Mouse (Mus musculus) C2C12 (cell line): ENCODE measurements around the gene Acy3. TPM values are rescaled to one million over a fixed set of nuclear protein-coding genes. Genes with fewer than 3 reads are reported as not detected.

Experiments used
- H3K27me3 ChIP-seq: one replicate; pipeline ENCODE4 v1.6.1; 2011; ENCODE audit not compliant: control insufficient read depth, insufficient read depth, insufficient read length
- H3K36me3 ChIP-seq: one replicate; pipeline ENCODE4 v1.6.1; 2011; ENCODE audit not compliant: control insufficient read depth, insufficient read depth
- H3K4me3 ChIP-seq: one replicate; pipeline ENCODE4 v1.5.1; 2011; ENCODE audit warnings: mild to moderate bottlenecking, control low read depth; ENCODE audit not compliant: poor library complexity, insufficient read depth, severe bottlenecking
- H3K79me2 ChIP-seq: one replicate; pipeline ENCODE4 v1.6.1; 2011; ENCODE audit not compliant: control insufficient read depth, insufficient read depth
- H3K79me3 ChIP-seq: one replicate; pipeline ENCODE4 v1.6.1; 2011; ENCODE audit warnings: low read depth, control low read depth
- H3ac ChIP-seq: one replicate; pipeline ENCODE3; 2011; ENCODE audit warnings: low read depth; ENCODE audit not compliant: control insufficient read depth, insufficient read length
- CEBPB ChIP-seq: IDR thresholded peaks from one replicate; pipeline ENCODE4 v1.6.1; 2011; ENCODE audit warnings: low read depth, mild to moderate bottlenecking, control low read depth, moderate library complexity
- CTCF ChIP-seq: IDR thresholded peaks from one replicate; pipeline ENCODE4 v1.5.1; 2011; ENCODE audit not compliant: control insufficient read depth, insufficient read depth, insufficient read length
- FOSL1 ChIP-seq: IDR thresholded peaks from one replicate; pipeline ENCODE4 v1.8.0; 2011; ENCODE audit warnings: mild to moderate bottlenecking, low read length; ENCODE audit not compliant: poor library complexity, insufficient read depth, severe bottlenecking
- MAX ChIP-seq: IDR thresholded peaks from one replicate; pipeline ENCODE4 v1.6.1; 2011; ENCODE audit warnings: mild to moderate bottlenecking, control low read depth
- MYOD1 ChIP-seq: IDR thresholded peaks from one replicate; pipeline ENCODE4 v1.6.1; 2011; ENCODE audit warnings: low read depth; ENCODE audit not compliant: control insufficient read depth, insufficient read length
- MYOG ChIP-seq: IDR thresholded peaks from one replicate; pipeline ENCODE4 v1.6.1; 2011; ENCODE audit not compliant: control insufficient read depth, insufficient read length; ENCODE audit errors: extremely low read depth
- USF1 ChIP-seq: IDR thresholded peaks from one replicate; pipeline ENCODE4 v1.6.1; 2011; ENCODE audit warnings: low read depth, mild to moderate bottlenecking, control low read depth, moderate library complexity
- polyA plus RNA-seq: library from polyadenylated mRNA; unstranded; fragments of >200 nt; fragmentation: generic; extraction: Trizol; gene quantifications from one replicate; pipeline ENCODE4 v1.2.1, GENCODE M21; 2012; ENCODE audit warnings: missing spikeins

Gene Acy3
- polyA plus RNA-seq, 1 experiment = 3.5 TPM

GRCm38 (mm10) chr19:3996747-3997146 is 10.4 kb downstream of the Acy3 start:
- H3K36me3 ChIP-seq = no peaks in the 10 kb centered on the region
- no peak overlapping the region for H3ac ChIP-seq
- no peaks in the 10 kb centered on the region for H3K79me3 ChIP-seq

GRCm38 (mm10) chr19:3997231-3997630 is 10.9 kb downstream of the Acy3 start:
- TF ChIP-seq MYOD1 = no peak
- no peak for TF ChIP-seq CTCF
- H3K36me3 ChIP-seq = no peaks in the 10 kb centered on the region
- no peaks in the 10 kb centered on the region for H3K79me2 ChIP-seq
- no peak overlapping the region for H3K4me3 ChIP-seq
- no peaks in the 10 kb centered on the region for H3K79me3 ChIP-seq
- H3ac ChIP-seq = no peak overlapping the region
- H3K27me3 ChIP-seq = peaks cover 13% of the 10 kb centered on the region

More at GRCm38 (mm10) chr19:3996747-3997146, 10.4 kb downstream of the Acy3 start:
- no peak overlapping the region for H3K4me3 ChIP-seq
- TF ChIP-seq MYOG = no peak
- no peak for TF ChIP-seq MYOD1
- no peaks in the 10 kb centered on the region for H3K79me2 ChIP-seq
- H3K27me3 ChIP-seq = peaks cover 18% of the 10 kb centered on the region

- Histone ChIP-seq H3ac (no peak overlapping the region), H3K79me2 (no peaks in the 10 kb centered on the region), H3K79me3 (no peaks in the 10 kb centered on the region), H3K36me3 (no peaks in the 10 kb centered on the region), H3K27me3 (peaks cover 2% of the 10 kb centered on the region), H3K4me3 (no peak overlapping the region)
- TF ChIP-seq USF1 = no peak
- no peak for TF ChIP-seq MYOG
- no peak for TF ChIP-seq MAX
- TF ChIP-seq CTCF = no peak
These were observed 12.0 kb downstream of the Acy3 start for GRCm38 (mm10) chr19:3998335-3998734.

- H3K4me3 ChIP-seq = no peak overlapping the region
- no peaks in the 10 kb centered on the region for H3K79me2 ChIP-seq
- no peak overlapping the region for H3ac ChIP-seq
- no peaks in the 10 kb centered on the region for H3K79me3 ChIP-seq
- TF ChIP-seq MAX (no peak), MYOG (no peak), USF1 (no peak), MYOD1 (no peak), CEBPB (no peak), CTCF (no peak), FOSL1 (no peak)
- no peaks in the 10 kb centered on the region for H3K27me3 ChIP-seq
- no peaks in the 10 kb centered on the region for H3K36me3 ChIP-seq
These were observed 12.9 kb downstream of the Acy3 start for GRCm38 (mm10) chr19:3999121-3999730.

- peak within 1 kb of the TSS; percentile 76 for H3ac ChIP-seq
- H3K79me3 ChIP-seq = no peaks in the 10 kb centered on the region
- peak within 1 kb of the TSS; percentile 69 for H3K4me3 ChIP-seq
- TF ChIP-seq USF1 (no peak), CEBPB (no peak), MAX (peak; percentile 53), CTCF (peak; percentile 50)
- H3K36me3 ChIP-seq = peaks cover 2% of the 10 kb centered on the region
- no peaks in the 10 kb centered on the region for H3K27me3 ChIP-seq
- no peaks in the 10 kb centered on the region for H3K79me2 ChIP-seq
These were observed 13.9 kb downstream of the Acy3 start, which contains the start of the genes Nudt8 and Gm49405 for GRCm38 (mm10) chr19:4000119-4000900. TSS of gene Nudt8 (plus strand) at chr19:4000580. TSS of gene Gm49405 (plus strand) at chr19:4000626.

- peaks cover 8% of the 10 kb centered on the region for H3K36me3 ChIP-seq
- TF ChIP-seq MYOG = no peak
- no peak for TF ChIP-seq USF1
- no peak for TF ChIP-seq MYOD1
- no peak for TF ChIP-seq FOSL1
- TF ChIP-seq MAX = no peak
- TF ChIP-seq CTCF = no peak
- no peak for TF ChIP-seq CEBPB
These were observed 14.7 kb downstream of the Acy3 start for GRCm38 (mm10) chr19:4000949-4001525.

More at GRCm38 (mm10) chr19:4000949-4001525, 14.7 kb downstream of the Acy3 start:
- Histone ChIP-seq H3K4me3 (peak overlapping the region; percentile 69), H3ac (peak overlapping the region; percentile 76), H3K79me2 (no peaks in the 10 kb centered on the region), H3K27me3 (no peaks in the 10 kb centered on the region), H3K79me3 (no peaks in the 10 kb centered on the region)
